Mouse (Mus musculus) hematopoietic multipotent progenitor cell, adult 10-12 weeks (in vitro differentiated cells): ENCODE data around the gene Usp37. TPM values are rescaled to one million over a fixed set of nuclear protein-coding genes. Genes with fewer than 3 reads are reported as not detected.

Source experiments
- polyA plus RNA-seq: library from polyadenylated mRNA; stranded (reverse); fragments of >175 nt; gene quantifications from 2 replicates; pipeline ENCODE4 v1.2.3, GENCODE M21; 2012; ENCODE audit warnings: low replicate concordance

Usp37 gene
- 0.54 and 6.1 TPM in 2 replicates for polyA plus RNA-seq

GRCm38 (mm10) chr1:74544184-74544583 lies at the start of gene Usp37:
Usp37 (minus strand) TSS chr1:74544284.

GRCm38 (mm10) chr1:74587773-74588445 lies 43.8 kb upstream of the Usp37 start, which contains the start of the genes Zfp142 and Bcs1l:
Zfp142 (minus strand) TSS chr1:74588246.
Bcs1l (plus strand) TSS chr1:74588289.

GRCm38 (mm10) chr1:74542451-74542961 lies 1.6 kb downstream of the Usp37 start, which contains the start of gene Plcd4:
Plcd4 (plus strand) TSS chr1:74542888.

GRCm38 (mm10) chr1:74505721-74506464 lies 38.2 kb downstream of the Usp37 start, which contains the start of gene Cnot9:
Cnot9 (plus strand) TSS chr1:74506058.

GRCm38 (mm10) chr1:74408589-74409504 lies 135.2 kb downstream of the Usp37 start, which contains the start of gene Vil1:
Vil1 (plus strand) TSS chr1:74409376.

GRCm38 (mm10) chr1:74390924-74391748 lies 152.9 kb downstream of the Usp37 start, which contains the start of gene Ctdsp1:
Ctdsp1 (plus strand) TSS chr1:74391509.

Other genes starting within 250 kb of the Usp37 start
- gene Tmbim1, start 238.7 kb downstream of the Usp37 start, polyA plus RNA-seq, result 74.4 and 110 TPM in 2 replicates
- gene Catip, start 182.2 kb downstream of the Usp37 start, polyA plus RNA-seq, result 0.21 TPM in 1 of 2 replicates, not detected in the other
- 164 and 251 TPM in 2 replicates for gene Slc11a1, start 169.1 kb downstream of the Usp37 start, polyA plus RNA-seq
- 329 and 559 TPM in 2 replicates for gene Ctdsp1, start 152.8 kb downstream of the Usp37 start, polyA plus RNA-seq
- gene Vil1, start 134.9 kb downstream of the Usp37 start, polyA plus RNA-seq, result not detected in 2 replicates
- gene Cnot9, start 38.2 kb downstream of the Usp37 start, polyA plus RNA-seq, result 6.1 and 9.1 TPM in 2 replicates
- gene Plcd4, start 1.4 kb downstream of the Usp37 start, polyA plus RNA-seq, result 0.06 TPM in 1 of 2 replicates, not detected in the other
- 9.9 and 11.1 TPM in 2 replicates for gene Zfp142, start 44.0 kb upstream of the Usp37 start, polyA plus RNA-seq
- gene Bcs1l, start 44.0 kb upstream of the Usp37 start, polyA plus RNA-seq, result 1.5 and 2.2 TPM in 2 replicates
- gene Rnf25, start 57.1 kb upstream of the Usp37 start, polyA plus RNA-seq, result 13.7 and 14.3 TPM in 2 replicates
- gene Stk36, start 57.2 kb upstream of the Usp37 start, polyA plus RNA-seq, result 0.08 and 0.25 TPM in 2 replicates
- gene Ttll4, start 117.5 kb upstream of the Usp37 start, polyA plus RNA-seq, result 7.5 and 16.3 TPM in 2 replicates
- gene Cyp27a1, start 169.3 kb upstream of the Usp37 start, polyA plus RNA-seq, result 13.6 and 32.4 TPM in 2 replicates
- gene Prkag3, start 204.9 kb upstream of the Usp37 start, polyA plus RNA-seq, result not detected in 2 replicates
- 0.53 and 1.2 TPM in 2 replicates for gene Wnt6, start 227.6 kb upstream of the Usp37 start, polyA plus RNA-seq
- gene Wnt10a, start 247.2 kb upstream of the Usp37 start, polyA plus RNA-seq, result 10.1 and 14.9 TPM in 2 replicates